32 mouse cellular contexts compared by ENCODE assay signal in genomic region chr4:100065686-100066085, GRCm38 (mm10). TPM values are rescaled to one million over a fixed set of nuclear protein-coding genes. Genes with fewer than 3 reads are reported as not detected.
"Had no signal": no experiment of that assay in that cellular context is flagged by ENCODE, and none has a peak within 500 bp of the region (broad histone marks: within the 10 kb centered on the region; RNA-seq: fewer than 3 reads in every experiment).

No protein-coding gene starts in this region.

- H3K36me3 ChIP-seq: limb, embryonic 12.5 days; limb, embryonic 13.5 days; limb, embryonic 15.5 days; liver, embryonic 12.5 days; liver, embryonic 13.5 days; liver, embryonic 15.5 days; lung, embryonic 15.5 days; midbrain, embryonic 10.5 days; midbrain, embryonic 12.5 days; midbrain, embryonic 13.5 days; midbrain, embryonic 15.5 days; neural tube, embryonic 12.5 days had no signal

- H3K27ac ChIP-seq: left cerebral cortex, adult 2 months; limb, embryonic 12.5 days; limb, embryonic 13.5 days; limb, embryonic 15.5 days; liver, embryonic 12.5 days; liver, embryonic 13.5 days; liver, embryonic 14.5 days; liver, embryonic 15.5 days; lung, embryonic 15.5 days; macrophage; midbrain, embryonic 10.5 days; midbrain, embryonic 12.5 days; midbrain, embryonic 13.5 days; midbrain, embryonic 15.5 days; neural tube, embryonic 12.5 days had no signal

- H3K4me1 ChIP-seq: liver, embryonic 12.5 days; liver, embryonic 13.5 days; liver, embryonic 15.5 days; midbrain, embryonic 12.5 days; midbrain, embryonic 13.5 days; midbrain, embryonic 15.5 days; neural tube, embryonic 12.5 days had no signal

- H3K27me3 ChIP-seq: limb, embryonic 15.5 days; liver, embryonic 12.5 days; liver, embryonic 13.5 days; liver, embryonic 15.5 days; lung, embryonic 15.5 days; midbrain, embryonic 13.5 days; midbrain, embryonic 15.5 days; neural tube, embryonic 12.5 days had no signal

- ATAC-seq: liver, embryonic 12.5 days; liver, postnatal 0 days; lung, postnatal 0 days; midbrain, embryonic 13.5 days; midbrain, embryonic 15.5 days; midbrain, embryonic 16.5 days had no signal

- H3K4me3 ChIP-seq: left cerebral cortex, adult 2 months; limb, embryonic 12.5 days; limb, embryonic 13.5 days; limb, embryonic 15.5 days; liver, embryonic 12.5 days; liver, embryonic 13.5 days; liver, embryonic 15.5 days; lung, embryonic 15.5 days; midbrain, embryonic 10.5 days; midbrain, embryonic 12.5 days; midbrain, embryonic 13.5 days; midbrain, embryonic 15.5 days; myocyte; neural tube, embryonic 12.5 days had no signal

- DNase-seq: left cerebral cortex, postnatal 4 days; liver; liver, embryonic 13.5 days; liver, postnatal 0 days; lung, adult 18-20 months; lung, adult 2 months; lung, embryonic 14.5 days; lung, postnatal 10 days; lung, postnatal 14 days; lung, postnatal 36 days; lung, postnatal 4 days; midbrain, embryonic 14.5 days had no signal

- H3K9me3 ChIP-seq: limb, embryonic 12.5 days; limb, embryonic 13.5 days; limb, embryonic 15.5 days; liver, embryonic 12.5 days; liver, embryonic 13.5 days; liver, embryonic 15.5 days; lung, embryonic 15.5 days; midbrain, embryonic 10.5 days; midbrain, embryonic 12.5 days; midbrain, embryonic 13.5 days; midbrain, embryonic 15.5 days; neural tube, embryonic 12.5 days had no signal

RNA-seq across cellular contexts. Expression of gene Ror1, which starts 29.9 kb away (rescaled TPM):
- total RNA-seq: megakaryocyte progenitor cell, adult 5-6 weeks; megakaryocyte-erythroid progenitor cell, adult 5-6 weeks; monocyte, adult 5-6 weeks had no signal
- polyA plus RNA-seq: macrophage had no signal
